Mouse (Mus musculus) cerebellum, adult 2 months (tissue): ENCODE measurements at regions not wholly inside any gene's neighbourhood (a gene's known extent, or its start where the extent isn't known, plus 50 kb on each side); places are given as distances from the start of the nearest gene placed in this dataset.

Experiments
- DNase-seq, 2 experiments: peaks; one replicate each; pipeline ENCODE4 v3.0.0; 2021
- H3K27ac ChIP-seq: fragments of 200-500 bp; 2 replicates; pipeline ENCODE4 v1.5.1; 2012; ENCODE audit warnings: low read length, control low read depth, inconsistent platforms; ENCODE audit not compliant: insufficient read depth
- H3K27me3 ChIP-seq: fragments of 200-500 bp; 2 replicates; pipeline ENCODE4 v1.6.1; 2012; ENCODE audit warnings: inconsistent platforms, mild to moderate bottlenecking, low read length, moderate library complexity; ENCODE audit not compliant: control insufficient read depth, insufficient read depth
- H3K4me1 ChIP-seq: fragments of 200-500 bp; 2 replicates; pipeline ENCODE4 v1.6.1; 2011; ENCODE audit warnings: low read length; ENCODE audit not compliant: control insufficient read depth, insufficient read depth
- H3K4me3 ChIP-seq: fragments of 200-500 bp; replicated peaks from 2 replicates; pipeline ENCODE3; 2011; ENCODE audit warnings: mild to moderate bottlenecking, low read depth, low read length, control low read depth; ENCODE audit not compliant: insufficient read depth
- CTCF ChIP-seq: fragments of 200-500 bp; IDR thresholded peaks from 2 replicates; pipeline ENCODE4 v1.5.1; 2011; ENCODE audit warnings: low read depth, mild to moderate bottlenecking, control low read depth, low read length, moderate library complexity, borderline replicate concordance; ENCODE audit not compliant: insufficient read depth
- POLR2A ChIP-seq: fragments of 200-500 bp; IDR thresholded peaks from 2 replicates; pipeline ENCODE4 v1.6.1; 2011; ENCODE audit warnings: low read length, control low read depth, borderline replicate concordance; ENCODE audit not compliant: insufficient read depth
- WGBS: fragments of 180-500 bp; shearing (Covaris S2); methylation state at CpG from one replicate; pipeline ENCODE4 v1.1.7; 2018; 5-methylcytosine and 5-hydroxymethylcytosine counted together

- WGBS, result 84% methylated on average over 4 of the region's 4 CpGs
- H3K4me1 ChIP-seq, result no peaks in the 10 kb centered on the region
- no peak for DNase-seq
- H3K27me3 ChIP-seq, result no peaks in the 10 kb centered on the region
- no peak overlapping the region for H3K4me3 ChIP-seq
- no peak for TF ChIP-seq CTCF
- no peak for TF ChIP-seq POLR2A
- no peak overlapping the region for H3K27ac ChIP-seq
Observed at GRCm38 (mm10) chr1:90513442-90514070, 89.2 kb upstream of the Cops8 start.

- WGBS, result 39% methylated on average over 7 of the region's 7 CpGs
- no peak overlapping the region for H3K27ac ChIP-seq
- TF ChIP-seq CTCF (no peak), POLR2A (no peak)
- no peak for DNase-seq
- H3K4me3 ChIP-seq, result no peak overlapping the region
- H3K4me1 ChIP-seq, result no peaks in the 10 kb centered on the region
- H3K27me3 ChIP-seq, result no peaks in the 10 kb centered on the region
Observed at GRCm38 (mm10) chr1:90514176-90514575, 88.6 kb upstream of the Cops8 start.

GRCm38 (mm10) chr1:90518584-90519265, 84.1 kb upstream of the Cops8 start:
- DNase-seq, result no peak
- no peak overlapping the region for H3K4me3 ChIP-seq
- no peak overlapping the region for H3K27ac ChIP-seq
- no peaks in the 10 kb centered on the region for H3K27me3 ChIP-seq
- WGBS, result 46% methylated on average over 9 of the region's 9 CpGs
- no peaks in the 10 kb centered on the region for H3K4me1 ChIP-seq
- TF ChIP-seq CTCF (no peak), POLR2A (no peak)

- TF ChIP-seq CTCF (no peak), POLR2A (no peak)
- WGBS, result 86% methylated on average over 12 of the region's 12 CpGs
- Histone ChIP-seq H3K4me3 (no peak overlapping the region), H3K27ac (no peak overlapping the region), H3K4me1 (no peaks in the 10 kb centered on the region), H3K27me3 (no peaks in the 10 kb centered on the region)
- DNase-seq, result no peak
Observed at GRCm38 (mm10) chr1:90519284-90520275, 83.2 kb upstream of the Cops8 start.

- Histone ChIP-seq H3K27me3 (no peaks in the 10 kb centered on the region; the same call in 1 of the 2 replicates), H3K27ac (no peak overlapping the region), H3K4me1 (no peaks in the 10 kb centered on the region), H3K4me3 (no peak overlapping the region)
- TF ChIP-seq CTCF (no peak), POLR2A (no peak)
- 88% methylated on average over 8 of the region's 8 CpGs for WGBS
- DNase-seq, result no peak
Observed at GRCm38 (mm10) chr1:90522294-90522693, 80.5 kb upstream of the Cops8 start.

- no peak for DNase-seq
- WGBS, result 37% methylated on average over 3 of the region's 3 CpGs
Observed at GRCm38 (mm10) chr1:90524641-90525220, 78.0 kb upstream of the Cops8 start.

GRCm38 (mm10) chr1:90526311-90526710, 76.5 kb upstream of the Cops8 start:
- Histone ChIP-seq H3K4me1 (no peaks in the 10 kb centered on the region), H3K4me3 (no peak overlapping the region), H3K27me3 (no peaks in the 10 kb centered on the region; the same call in 1 of the 2 replicates), H3K27ac (no peak overlapping the region)
- WGBS, result 41% methylated on average over 7 of the region's 7 CpGs
- no peak for DNase-seq
- no peak for TF ChIP-seq CTCF
- TF ChIP-seq POLR2A, result no peak

More at GRCm38 (mm10) chr1:90524641-90525220, 78.0 kb upstream of the Cops8 start:
- no peak overlapping the region for H3K4me3 ChIP-seq
- no peaks in the 10 kb centered on the region; the same call in 1 of the 2 replicates for H3K27me3 ChIP-seq
- TF ChIP-seq CTCF (no peak), POLR2A (no peak)
- H3K4me1 ChIP-seq, result no peaks in the 10 kb centered on the region
- H3K27ac ChIP-seq, result no peak overlapping the region
